In genomic region chr17:25808028-25808427, GRCm38 (mm10) we compare ENCODE assay signal across 11 mouse cellular contexts. TPM values are rescaled to one million over a fixed set of nuclear protein-coding genes. Genes with fewer than 3 reads are reported as not detected.
DNase-seq lines count a peak whose midpoint lies in the region; ATAC-seq and TF ChIP-seq lines count a peak whose summit lies in the region.
"Had no signal": no experiment of that assay in that cellular context is flagged by ENCODE, and none has a peak within 500 bp of the region (broad histone marks: within the 10 kb centered on the region; RNA-seq: fewer than 3 reads in every experiment).

No protein-coding gene starts in this region.

- TF ChIP-seq CTCF in forebrain, postnatal 0 days (IDR thresholded peaks at IDR 0.05; ENCODE audit: low read depth): no peak
- no peak for TF ChIP-seq CTCF in thymus, adult 2 months (IDR thresholded peaks at IDR 0.05; ENCODE audit: borderline replicate concordance, control insufficient read depth, extremely low read depth, insufficient read depth, low read length, poor library complexity)

- WGBS in heart, embryonic 11.5 days (ENCODE audit: insufficient replicate concordance): 33% methylated on average over 5 of the region's 5 CpGs
- 35% methylated on average over 5 of the region's 5 CpGs for WGBS in forebrain, postnatal 0 days
- WGBS in midbrain, embryonic 10.5 days: 51% methylated on average over 5 of the region's 5 CpGs
- 49% methylated on average over 5 of the region's 5 CpGs for WGBS in thymus, adult 2 months

- peaks cover 13% of the 10 kb centered on the region for H3K4me1 ChIP-seq in heart, embryonic 11.5 days (ENCODE audit: control insufficient read depth, insufficient read depth, low read length)
- peaks cover 0 to 8% of the 10 kb centered on the region in 2 experiments; a peak in 2 of 4 replicates for H3K4me1 ChIP-seq in ES-E14 (ENCODE audit: control insufficient read depth in 2 of 2, insufficient read depth in 2 of 2, low read length in 2 of 2, poor library complexity in 1 of 2)
- H3K4me1 ChIP-seq in forebrain, postnatal 0 days (ENCODE audit: insufficient read depth): peaks cover 23% of the 10 kb centered on the region
- H3K4me1 ChIP-seq in midbrain, embryonic 10.5 days: peaks cover 52% of the 10 kb centered on the region
- H3K4me1 ChIP-seq in thymus, adult 2 months (replicated peaks; ENCODE audit: control insufficient read depth, insufficient read depth, low read length): no peaks in the 10 kb centered on the region

- no peaks in the 10 kb centered on the region for H3K9me3 ChIP-seq in heart, embryonic 11.5 days (replicated peaks; ENCODE audit: control insufficient read depth, low read length)
- no peaks in the 10 kb centered on the region for H3K9me3 ChIP-seq in ES-E14 (ENCODE audit: control insufficient read depth, insufficient read depth, low read depth, low read length)
- no peaks in the 10 kb centered on the region for H3K9me3 ChIP-seq in forebrain, postnatal 0 days (ENCODE audit: low read length)
- no peaks in the 10 kb centered on the region for H3K9me3 ChIP-seq in midbrain, embryonic 10.5 days (replicated peaks)

- H3K4me2 ChIP-seq in heart, embryonic 11.5 days: peak overlapping the region; percentile 98; the same call in 1 of the 2 replicates
- H3K4me2 ChIP-seq in forebrain, postnatal 0 days (ENCODE audit: low read depth): peak overlapping the region; percentile 65

- no peaks in the 10 kb centered on the region for H3K36me3 ChIP-seq in heart, embryonic 11.5 days (ENCODE audit: control insufficient read depth, insufficient read depth, low read length)
- H3K36me3 ChIP-seq in ES-E14 (ENCODE audit: control insufficient read depth, insufficient read depth, low read length, poor library complexity, severe bottlenecking): no peaks in the 10 kb centered on the region
- no peaks in the 10 kb centered on the region for H3K36me3 ChIP-seq in forebrain, postnatal 0 days (ENCODE audit: insufficient read depth)
- no peaks in the 10 kb centered on the region for H3K36me3 ChIP-seq in midbrain, embryonic 10.5 days
- no peaks in the 10 kb centered on the region for H3K36me3 ChIP-seq in thymus, adult 2 months (ENCODE audit: control insufficient read depth, insufficient read depth, low read length)

- H3K9ac ChIP-seq in heart, embryonic 11.5 days (ENCODE audit: low read depth, low read length): no peak overlapping the region
- no peak overlapping the region for H3K9ac ChIP-seq in ES-E14 (ENCODE audit: insufficient read depth, low read depth, low read length, poor library complexity, severe bottlenecking)
- peak overlapping the region; percentile 97 for H3K9ac ChIP-seq in forebrain, postnatal 0 days

- peak overlapping the region; percentile 69; the same call in 1 of the 2 replicates for H3K4me3 ChIP-seq in heart, embryonic 11.5 days (ENCODE audit: low read depth, low read length)
- H3K4me3 ChIP-seq in ES-E14 (ENCODE audit: insufficient read depth in 1 of 2, low read depth in 1 of 2, low read length in 2 of 2, poor library complexity in 1 of 2, severe bottlenecking in 1 of 2): peak overlapping the region; percentile 68 to 76; a peak in 2 of 4 replicates
- peak overlapping the region; percentile 95 for H3K4me3 ChIP-seq in forebrain, postnatal 0 days (ENCODE audit: low read depth, low read length)
- peak overlapping the region; percentile 84 for H3K4me3 ChIP-seq in midbrain, embryonic 10.5 days
- no peak overlapping the region for H3K4me3 ChIP-seq in thymus, adult 2 months (ENCODE audit: control insufficient read depth, insufficient read depth, low read length)

- intact Hi-C loops in heart, postnatal 14 days (cut with DNase I): no loop called here

- peaks cover 56% of the 10 kb centered on the region for H3K27me3 ChIP-seq in heart, embryonic 11.5 days (ENCODE audit: control insufficient read depth, insufficient read depth, low read length)
- no peaks in the 10 kb centered on the region for H3K27me3 ChIP-seq in forebrain, postnatal 0 days (ENCODE audit: insufficient read depth, low read length)
- H3K27me3 ChIP-seq in midbrain, embryonic 10.5 days (ENCODE audit: low read depth, poor library complexity, severe bottlenecking): peaks cover 55% of the 10 kb centered on the region
- peaks cover 14% of the 10 kb centered on the region; the same call in 1 of the 2 replicates for H3K27me3 ChIP-seq in thymus, adult 2 months (ENCODE audit: control insufficient read depth, insufficient read depth, low read length)

- in situ Hi-C loops in ES-E14 (cut with MboI; ENCODE audit: low sequenced_read_pairs in 2 of 2, unreplicated experiment in 2 of 2): no loop called here

- no peak for ATAC-seq in heart, embryonic 11.5 days (replicated peaks; ENCODE audit: insufficient number of reproducible peaks, low FRiP score, low TSS enrichment)
- no peak for ATAC-seq in forebrain, postnatal 0 days
- ATAC-seq: activated CD4-positive, CD25-positive, alpha-beta regulatory T cell, adult 4 months had no signal

- H3K27ac ChIP-seq in heart, embryonic 11.5 days (ENCODE audit: low read depth, low read length): no peak overlapping the region
- no peak overlapping the region for H3K27ac ChIP-seq in ES-E14 (ENCODE audit: insufficient read depth, low read depth, low read length, poor library complexity, severe bottlenecking)
- peak overlapping the region; percentile 96 for H3K27ac ChIP-seq in forebrain, postnatal 0 days (ENCODE audit: low read depth, low read length)
- peak overlapping the region; percentile 95 for H3K27ac ChIP-seq in midbrain, embryonic 10.5 days (replicated peaks)
- no peak overlapping the region for H3K27ac ChIP-seq in thymus, adult 2 months (ENCODE audit: control insufficient read depth, insufficient read depth, low read length)

- no peak for TF ChIP-seq POLR2A in thymus, adult 2 months (IDR thresholded peaks at IDR 0.05; ENCODE audit: control insufficient read depth, extremely low read depth, insufficient read depth, low read length, poor library complexity)

- no peak for DNase-seq in heart, postnatal 14 days
- no peak for DNase-seq in ES-E14 (ENCODE audit: low read depth, low spot score)
- DNase-seq in forebrain, postnatal 0 days: peak; percentile 36
- DNase-seq in midbrain, embryonic 10.5 days (ENCODE audit: low spot score): no peak
- no peak for DNase-seq in embryo, embryonic 9.5 days (ENCODE audit: extremely low spot score)
- no peak for DNase-seq in ovary, postnatal 10 days (ENCODE audit: low spot score)
- no peak for DNase-seq in thymus, adult 2 months

TF ChIP-seq in ES-E14, 5 proteins besides CTCF, POLR2A, EP300 and RAD21:
- no peak for TF ChIP-seq MAFK (IDR thresholded peaks at IDR 0.05; ENCODE audit: insufficient read depth, low read depth, low read length)
- no peak for TF ChIP-seq ZNF384 (IDR thresholded peaks at IDR 0.05; ENCODE audit: low read depth, low read length)
- TF ChIP-seq ZC3H11A (IDR thresholded peaks at IDR 0.05; ENCODE audit: borderline replicate concordance, low read depth, low read length): no peak
- TF ChIP-seq CHD2 (IDR thresholded peaks at IDR 0.05; ENCODE audit: low read depth, low read length): no peak
- no peak for TF ChIP-seq HCFC1 (IDR thresholded peaks at IDR 0.05; ENCODE audit: borderline replicate concordance, insufficient read depth, low read length)

RNA-seq across cellular contexts. Expression of gene Fbxl16, which starts 0.9 kb away (rescaled TPM):
- polyA plus RNA-seq in heart, embryonic 11.5 days (2014; fragmentation: Nextera tagmentation; extraction: Ambion mirVana): 1.1 and 1.4 TPM in 2 replicates
- total RNA-seq in heart, postnatal 14 days (2021): 1 to 10 TPM in 1 of 2 experiments, under 1 TPM in 1; 1.00 to 1.2 TPM
- 1.7 TPM in 2 replicates for total RNA-seq in ES-E14 (2012; rRNA removed)
- 97.6 and 133 TPM in 2 replicates for total RNA-seq in forebrain, postnatal 0 days (2014; rRNA removed)
- polyA plus RNA-seq in forebrain, postnatal 0 days (2015; fragmentation: Nextera tagmentation; extraction: Ambion mirVana): 27.1 and 58.7 TPM in 2 replicates
- polyA plus RNA-seq in midbrain, embryonic 10.5 days (2016; fragmentation: Nextera tagmentation; extraction: Ambion mirVana): 9.3 and 12.4 TPM in 2 replicates
- polyA plus RNA-seq in thymus, adult 2 months (2012; rRNA removed): 0.59 and 0.61 TPM in 2 replicates
- total RNA-seq: liver, adult 2 months had no signal

RNA-seq across cellular contexts. Expression of gene Metrn, which starts 11.1 kb away (rescaled TPM):
- 6.2 and 8.3 TPM in 2 replicates for polyA plus RNA-seq in heart, embryonic 11.5 days (2014; fragmentation: Nextera tagmentation; extraction: Ambion mirVana)
- 10 to 100 TPM; 67.1 to 74.7 TPM for total RNA-seq in heart, postnatal 14 days (2021)
- total RNA-seq in ES-E14 (2012; rRNA removed): 46.1 and 62.7 TPM in 2 replicates
- total RNA-seq in forebrain, postnatal 0 days (2014; rRNA removed): 136 and 148 TPM in 2 replicates
- 56.9 and 59.3 TPM in 2 replicates for polyA plus RNA-seq in forebrain, postnatal 0 days (2015; fragmentation: Nextera tagmentation; extraction: Ambion mirVana)
- polyA plus RNA-seq in midbrain, embryonic 10.5 days (2016; fragmentation: Nextera tagmentation; extraction: Ambion mirVana): 174 and 205 TPM in 2 replicates
- polyA plus RNA-seq in thymus, adult 2 months (2012; rRNA removed): 171 and 243 TPM in 2 replicates

RNA-seq across cellular contexts. Expression of gene AC134908.4, which starts 12.6 kb away (rescaled TPM):
- 0.29 TPM in 1 of 2 replicates, not detected in the other for polyA plus RNA-seq in heart, embryonic 11.5 days (2014; fragmentation: Nextera tagmentation; extraction: Ambion mirVana)
- total RNA-seq in heart, postnatal 14 days (2021): not detected
- not detected in 2 replicates for total RNA-seq in ES-E14 (2012; rRNA removed)
- 0.31 TPM in 1 of 2 replicates, not detected in the other for total RNA-seq in forebrain, postnatal 0 days (2014; rRNA removed)
- polyA plus RNA-seq in forebrain, postnatal 0 days (2015; fragmentation: Nextera tagmentation; extraction: Ambion mirVana): 1.1 TPM in 1 of 2 replicates, not detected in the other
- 2.9 TPM in 1 of 2 replicates, not detected in the other for polyA plus RNA-seq in midbrain, embryonic 10.5 days (2016; fragmentation: Nextera tagmentation; extraction: Ambion mirVana)
- 1.1 TPM in 1 of 2 replicates, not detected in the other for polyA plus RNA-seq in thymus, adult 2 months (2012; rRNA removed)
- polyA plus RNA-seq: activated CD4-positive, CD25-positive, alpha-beta regulatory T cell, adult 4 months; C2C12 had no signal

RNA-seq across cellular contexts. Expression of gene Fam173a, which starts 15.3 kb away (rescaled TPM):
- 71.8 and 74.0 TPM in 2 replicates for polyA plus RNA-seq in heart, embryonic 11.5 days (2014; fragmentation: Nextera tagmentation; extraction: Ambion mirVana)
- 10 to 100 TPM; 36.4 to 37.4 TPM for total RNA-seq in heart, postnatal 14 days (2021)
- total RNA-seq in ES-E14 (2012; rRNA removed): 32.8 and 60.6 TPM in 2 replicates
- total RNA-seq in forebrain, postnatal 0 days (2014; rRNA removed): 82.5 and 84.2 TPM in 2 replicates
- polyA plus RNA-seq in forebrain, postnatal 0 days (2015; fragmentation: Nextera tagmentation; extraction: Ambion mirVana): 76.0 and 78.3 TPM in 2 replicates
- polyA plus RNA-seq in midbrain, embryonic 10.5 days (2016; fragmentation: Nextera tagmentation; extraction: Ambion mirVana): 71.8 and 88.0 TPM in 2 replicates
- 141 and 162 TPM in 2 replicates for polyA plus RNA-seq in thymus, adult 2 months (2012; rRNA removed)

RNA-seq across cellular contexts. Expression of gene Wdr24, which starts 15.4 kb away (rescaled TPM):
- 14.4 and 17.7 TPM in 2 replicates for polyA plus RNA-seq in heart, embryonic 11.5 days (2014; fragmentation: Nextera tagmentation; extraction: Ambion mirVana)
- total RNA-seq in heart, postnatal 14 days (2021): 10 to 100 TPM; 10.5 to 11.0 TPM
- 28.6 and 43.4 TPM in 2 replicates for total RNA-seq in ES-E14 (2012; rRNA removed)
- total RNA-seq in forebrain, postnatal 0 days (2014; rRNA removed): 36.5 and 37.5 TPM in 2 replicates
- 23.2 and 24.5 TPM in 2 replicates for polyA plus RNA-seq in forebrain, postnatal 0 days (2015; fragmentation: Nextera tagmentation; extraction: Ambion mirVana)
- 31.7 and 32.2 TPM in 2 replicates for polyA plus RNA-seq in midbrain, embryonic 10.5 days (2016; fragmentation: Nextera tagmentation; extraction: Ambion mirVana)
- polyA plus RNA-seq in thymus, adult 2 months (2012; rRNA removed): 86.3 and 89.1 TPM in 2 replicates

Comparison
In these comparisons a context has a peak if more than half of its experiments do, and no peak if none do; other contexts are left out.
1. H3K27ac ChIP-seq: peak in forebrain, postnatal 0 days (single experiment) and midbrain, embryonic 10.5 days (single experiment); none in heart, embryonic 11.5 days (single experiment), ES-E14 (single experiment) and thymus, adult 2 months (single experiment).